Mouse (Mus musculus) left cerebral cortex, postnatal 14 days (tissue): ENCODE measurements around the gene Pex11a. TPM values are rescaled to one million over a fixed set of nuclear protein-coding genes. Genes with fewer than 3 reads are reported as not detected.

Experiments used
- DNase-seq, 2 experiments: peaks; one replicate each; pipeline ENCODE4 v3.0.0; 2021 to 2022; ENCODE audit warnings: low spot score in 2 of 2, mixed read lengths in 1 of 2
- intact Hi-C: fragments of 180-260 bp; cut with DNase I; formaldehyde crosslinking; loops from one replicate; pipeline ENCODE4 v1.15.1; 2025
- total RNA-seq, 2 experiments: library from RNA; stranded (reverse); gene quantifications; 2 replicates each; pipeline ENCODE4 v1.2.3; 2021

Pex11a gene
- total RNA-seq, 2 experiments from 2014 or later, result 8.2 to 8.7 TPM

GRCm38 (mm10) chr7:79744051-79744450 lies 1.1 kb upstream of the Pex11a start:
- DNase-seq, result peak; percentile 33 to 44
- intact Hi-C loops, result no loop called here

GRCm38 (mm10) chr7:79742277-79742658 lies 663 bp downstream of the Pex11a start:
- DNase-seq, result no peak
- intact Hi-C loops, result no loop called here

DNA sequence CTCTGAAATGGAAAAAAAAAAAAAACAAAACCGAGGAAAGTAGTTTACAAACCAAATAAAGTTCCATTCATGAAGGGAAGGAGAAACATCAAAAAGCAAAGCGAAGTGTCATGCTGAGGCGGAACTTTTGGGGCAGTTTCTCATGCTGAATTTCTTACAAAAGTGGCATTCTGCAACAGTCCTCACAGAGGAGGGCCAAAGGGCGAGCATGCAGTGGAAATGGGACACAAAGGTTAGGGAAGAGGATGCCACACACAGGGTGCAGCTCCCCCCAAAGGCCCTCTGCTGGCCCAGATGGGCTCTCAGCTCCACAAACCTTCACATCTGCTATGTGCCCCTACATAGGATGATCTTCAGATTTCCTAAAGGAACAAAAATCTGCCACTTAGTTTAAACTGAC lies 2.7 kb downstream of the Pex11a start:
- intact Hi-C loops, result no loop called here
- no peak for DNase-seq

DNA sequence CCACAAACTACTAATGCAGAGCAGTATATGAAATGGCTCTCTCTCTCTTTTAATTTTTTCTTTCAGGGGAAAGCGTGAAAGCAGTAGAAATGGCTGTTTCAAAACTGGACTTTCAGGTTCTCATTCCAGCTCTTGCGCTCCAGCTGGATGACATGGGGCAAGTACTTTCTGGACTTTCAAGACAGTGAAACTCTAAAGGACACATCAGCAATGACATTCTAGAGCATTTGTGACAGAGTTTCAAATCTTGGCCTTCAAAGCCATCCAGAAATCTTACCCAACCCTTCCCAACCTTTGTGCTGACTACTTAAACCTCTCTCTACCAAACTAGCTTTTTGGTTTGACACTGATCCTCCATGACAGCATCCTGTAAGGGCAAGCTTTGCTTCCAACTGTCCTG lies 4.0 kb downstream of the Pex11a start:
- intact Hi-C loops, result no loop called here
- no peak for DNase-seq

- intact Hi-C loops, result no loop called here
- no peak for DNase-seq
These were observed 6.4 kb downstream of the Pex11a start for GRCm38 (mm10) chr7:79736511-79736910.

- DNase-seq, result no peak
- intact Hi-C loops, result no loop called here
These were observed 8.4 kb downstream of the Pex11a start for GRCm38 (mm10) chr7:79734563-79734962.

DNA sequence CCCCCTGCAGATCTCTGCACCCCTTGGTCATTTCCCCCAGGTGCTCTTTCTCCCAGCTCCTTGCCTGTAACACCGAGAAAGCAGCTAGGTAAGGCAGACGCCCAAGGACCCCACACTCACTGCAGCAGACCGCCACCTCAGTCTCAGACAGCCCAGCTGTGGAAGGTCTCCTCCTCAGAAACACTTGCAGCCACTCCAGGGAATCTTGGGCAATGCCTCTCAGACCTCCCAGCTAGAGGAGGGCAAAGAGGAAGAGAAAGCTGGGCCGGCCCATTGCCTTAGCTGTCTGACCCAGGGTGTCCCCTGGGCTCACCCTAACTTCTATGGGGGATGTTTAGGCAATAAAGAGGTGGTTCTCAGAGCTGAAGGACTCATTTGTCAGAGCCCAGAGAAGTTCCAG lies 10.3 kb downstream of the Pex11a start, which contains the start of gene Plin1:
TSS of gene Plin1 (minus strand) at position 282 of the 400 bp plus-strand sequence.
- intact Hi-C loops, result no loop called here
- no peak for DNase-seq

- DNase-seq, result no peak
- intact Hi-C loops, result no loop called here
These were observed 11.5 kb downstream of the Pex11a start for GRCm38 (mm10) chr7:79731438-79731837.

DNA sequence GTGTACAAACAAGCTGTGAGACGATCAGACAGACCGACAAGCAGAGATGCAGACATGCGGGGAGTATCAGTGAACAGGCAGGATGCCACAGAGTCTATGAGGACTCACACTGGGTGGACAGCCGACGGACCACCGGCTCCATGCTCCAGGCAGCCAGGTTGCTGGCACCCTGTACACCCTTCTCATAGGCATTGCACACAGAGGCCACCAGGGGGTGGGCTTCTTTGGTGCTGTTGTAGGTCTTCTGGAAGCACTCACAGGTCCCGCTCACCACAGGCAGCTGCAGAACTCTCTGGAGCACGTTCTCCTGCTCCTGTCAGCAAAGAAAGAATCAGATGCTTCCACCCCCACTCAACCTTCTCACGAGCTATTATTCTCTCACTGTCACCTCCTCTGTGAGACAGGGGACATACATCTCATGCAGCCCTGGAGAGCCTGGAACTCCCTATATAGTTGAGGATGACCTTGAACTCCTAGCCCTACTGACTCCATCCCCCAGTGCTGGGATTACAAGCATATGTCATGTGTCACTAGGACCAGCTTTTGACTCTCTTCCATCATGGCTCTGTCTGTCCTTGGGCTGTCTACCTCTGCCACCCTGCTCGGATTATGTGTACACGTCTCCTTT lies 13.1 kb downstream of the Pex11a start:
- no peak for DNase-seq
- intact Hi-C loops, result loop anchor here (2.0 to 10.0 kb wide), 2 partner anchors 117 to 235 kb away; no protein-coding TSS in a partner anchor

GRCm38 (mm10) chr7:79729169-79729568 lies 13.8 kb downstream of the Pex11a start:
- DNase-seq, result peak; percentile 74 to 79
- intact Hi-C loops, result loop anchor here (2.0 to 10.0 kb wide), 2 partner anchors 116 to 234 kb away; no protein-coding TSS in a partner anchor

DNA sequence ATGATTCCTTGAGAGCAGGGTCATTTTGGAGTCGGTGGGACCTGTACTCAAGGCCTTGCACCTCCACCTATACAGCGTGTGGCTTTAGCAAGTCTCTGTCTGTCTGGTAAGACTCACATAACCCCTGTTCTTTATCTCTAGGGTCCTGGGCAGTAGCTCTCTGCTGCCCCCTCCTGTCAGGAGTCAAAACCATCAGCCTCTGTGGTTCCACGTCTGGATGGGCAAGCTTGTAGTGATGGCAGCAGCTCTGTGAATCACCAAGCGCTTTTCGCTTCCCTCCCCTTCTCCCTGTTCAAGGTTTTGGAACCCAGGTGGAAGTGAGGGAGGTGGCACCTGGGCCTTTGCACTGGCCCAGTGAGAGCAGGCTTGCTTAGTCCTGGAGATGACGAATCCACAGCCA lies 14.7 kb downstream of the Pex11a start:
- intact Hi-C loops, result loop anchor here (2.0 to 10.0 kb wide), 2 partner anchors 115 to 233 kb away; no protein-coding TSS in a partner anchor
- DNase-seq, result peak; percentile 58 to 67

DNA sequence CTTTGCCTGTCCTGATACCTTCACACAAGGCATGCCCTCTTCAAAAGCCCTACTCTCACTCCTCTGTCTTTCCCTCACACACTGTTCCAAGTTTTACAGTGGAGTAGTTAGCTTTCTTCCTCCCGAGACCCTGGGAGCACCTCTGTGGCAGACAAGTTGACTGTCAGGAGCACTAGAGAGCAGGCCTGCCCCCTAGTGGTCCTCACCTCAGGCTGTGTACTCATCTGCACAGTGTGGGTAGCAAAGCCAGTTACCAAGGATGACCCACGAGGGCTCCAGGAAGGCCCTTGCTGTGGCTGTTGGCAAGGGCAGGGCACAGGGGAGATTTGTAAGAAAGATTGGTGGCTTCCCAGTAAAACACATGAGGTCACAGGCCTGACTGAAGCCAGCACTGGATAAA lies 15.8 kb downstream of the Pex11a start:
- intact Hi-C loops, result loop anchor here (10.0 kb wide), 1 partner anchor 232 kb away; no protein-coding TSS in a partner anchor
- peak; percentile 47 to 57 for DNase-seq

DNA sequence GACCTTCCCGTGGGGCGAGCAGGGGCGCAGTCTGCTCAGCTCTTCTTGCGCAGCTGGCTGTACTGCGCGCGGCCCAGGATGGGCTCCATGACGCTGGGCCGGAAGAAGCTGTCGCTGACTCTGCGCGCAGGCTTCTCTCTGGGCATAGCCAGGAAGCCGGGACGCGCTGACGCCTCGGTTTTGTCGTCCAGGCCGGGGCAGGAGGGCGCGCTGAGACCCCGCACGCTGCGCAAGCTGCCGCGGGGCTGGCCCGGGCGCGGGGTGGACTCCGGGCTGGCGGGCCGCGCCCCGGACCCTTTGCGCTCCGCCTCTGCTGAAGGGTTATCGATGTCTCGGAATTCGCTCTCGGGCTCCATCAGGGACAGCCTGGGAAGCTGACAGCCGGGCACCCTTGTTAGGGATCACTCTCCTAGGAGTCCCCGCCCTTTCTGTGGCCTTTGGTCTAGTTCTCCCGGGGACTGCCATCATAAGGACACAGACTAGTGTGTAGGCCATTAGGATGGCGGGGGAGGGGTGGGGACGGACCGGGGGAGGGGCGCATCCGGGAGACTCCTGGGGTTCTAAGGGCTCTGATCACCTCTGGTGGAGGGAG lies 21.4 kb downstream of the Pex11a start:
- intact Hi-C loops, result loop anchor here (5.0 to 10.0 kb wide), 2 partner anchors 59 to 227 kb away; partner anchors contain the start of gene Ticrr
- peak; percentile 46 to 47 for DNase-seq

DNA sequence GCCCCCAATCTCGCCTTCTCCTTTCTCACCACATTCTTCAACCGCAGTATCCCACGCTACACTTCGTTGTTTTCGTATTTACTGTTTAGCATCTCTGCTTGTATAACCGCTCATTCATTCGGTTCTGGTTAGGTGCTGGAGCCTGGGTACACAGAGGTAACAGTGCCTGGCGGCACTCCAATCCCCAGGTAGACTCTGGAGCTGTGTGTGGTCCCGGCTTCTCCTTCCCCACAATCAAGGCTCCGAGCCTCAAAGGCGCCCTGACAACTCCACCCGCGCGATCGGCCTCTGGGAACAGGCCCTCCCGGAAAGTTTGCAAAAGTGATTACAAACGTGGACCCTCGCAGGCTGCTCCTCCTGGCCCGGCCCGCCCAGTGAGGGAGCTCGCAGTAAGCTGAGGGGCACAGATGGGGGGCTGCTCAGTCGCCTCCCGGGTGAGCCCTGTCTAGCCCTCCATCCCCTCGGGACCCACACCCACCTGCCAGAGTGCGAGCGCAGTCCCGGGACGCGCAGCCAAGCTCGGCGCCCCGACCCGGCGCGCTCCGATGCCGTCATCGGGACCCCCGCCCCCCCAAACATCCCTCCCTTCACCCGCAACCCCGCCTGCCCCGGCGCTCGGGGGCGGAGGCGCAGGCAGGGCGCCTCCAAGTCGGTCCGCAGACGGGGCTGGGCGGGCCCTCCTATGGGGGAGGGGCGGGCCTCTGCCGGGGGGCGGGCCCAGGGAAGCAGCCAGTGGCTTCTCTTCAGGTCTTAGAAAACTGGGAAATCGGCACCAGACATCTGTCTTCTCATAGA lies 27.5 kb downstream of the Pex11a start, which contains the start of gene Kif7:
TSS of gene Kif7 (minus strand) at position 534 of the 795 bp plus-strand sequence.
- DNase-seq, result peak; percentile 47 to 50
- intact Hi-C loops, result no loop called here

DNA sequence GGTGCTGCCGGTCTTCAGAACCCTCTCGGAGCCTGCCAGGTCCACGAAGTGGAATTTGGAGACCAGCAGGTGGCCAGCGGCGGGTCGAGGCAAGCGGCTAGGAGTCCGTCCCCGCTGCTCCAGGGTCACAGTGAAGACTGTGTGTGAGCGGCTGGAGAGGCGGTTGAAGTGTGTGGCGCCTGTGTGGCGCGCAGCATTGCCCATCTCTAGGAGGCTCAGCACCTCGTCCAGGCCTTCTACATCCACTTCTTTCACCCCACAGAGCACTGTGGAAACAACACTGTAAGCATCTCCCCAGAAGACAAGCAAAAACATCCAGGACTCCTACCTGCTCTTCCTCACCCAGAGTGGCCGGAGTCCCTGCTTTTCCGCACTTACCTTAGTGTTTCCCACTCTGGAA lies 32.1 kb downstream of the Pex11a start:
- intact Hi-C loops, result no loop called here
- no peak for DNase-seq

- peak; percentile 69 to 78 for DNase-seq
These were observed 32.8 kb downstream of the Pex11a start for GRCm38 (mm10) chr7:79710130-79710607.

DNA sequence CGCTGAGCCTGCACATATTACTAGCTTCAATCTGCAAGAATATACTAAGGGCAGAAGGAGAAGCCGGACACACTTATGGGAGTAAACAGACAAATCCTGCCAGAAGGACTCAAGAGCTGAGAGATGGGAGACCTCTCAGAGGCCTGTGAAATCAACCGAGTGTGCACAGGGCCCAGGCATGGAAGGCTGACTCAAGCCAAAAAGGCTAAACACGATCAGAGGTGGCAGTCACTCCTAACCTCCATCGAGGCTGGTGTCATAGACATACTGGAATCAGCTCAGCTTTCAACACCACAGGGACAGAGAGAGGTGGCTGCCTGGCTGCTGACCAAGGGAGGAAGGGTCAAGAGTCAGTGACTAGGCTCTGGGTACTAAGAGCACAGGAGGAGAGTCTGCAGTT lies 37.7 kb downstream of the Pex11a start:
- intact Hi-C loops, result no loop called here
- DNase-seq, result no peak

More at GRCm38 (mm10) chr7:79710130-79710607, 32.8 kb downstream of the Pex11a start:
- intact Hi-C loops, result no loop called here

DNA sequence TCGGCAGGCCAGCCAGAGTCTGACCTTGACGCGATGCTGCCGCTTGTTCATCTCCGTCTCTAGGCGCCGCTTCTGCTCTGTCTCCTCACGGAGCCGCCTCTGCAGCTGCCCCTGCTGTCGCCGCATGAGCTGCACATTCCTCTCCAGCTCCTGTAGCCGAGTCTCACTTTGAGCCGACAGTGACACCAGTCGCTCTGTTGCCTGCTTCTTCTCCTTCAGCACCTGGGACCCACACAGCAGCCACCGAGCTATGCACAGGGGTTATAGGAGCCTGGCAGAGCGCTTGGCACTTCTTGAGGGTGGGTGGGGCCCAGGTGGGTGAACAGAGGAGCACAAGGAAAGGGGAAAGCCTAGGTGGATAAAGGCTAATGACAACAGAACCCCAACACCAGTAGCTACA lies 40.2 kb downstream of the Pex11a start:
- no peak for DNase-seq
- intact Hi-C loops, result no loop called here

GRCm38 (mm10) chr7:79696495-79696894 lies 46.4 kb downstream of the Pex11a start:
- intact Hi-C loops, result no loop called here
- no peak for DNase-seq
